Mouse (Mus musculus) thymus, postnatal 10 days (tissue): ENCODE results near the gene Frmpd1.

Experiments used
- DNase-seq, 2 experiments: peaks; one replicate each; pipeline ENCODE4 v3.0.0; 2021; ENCODE audit warnings: low spot score in 2 of 2

The Frmpd1 gene

DNA sequence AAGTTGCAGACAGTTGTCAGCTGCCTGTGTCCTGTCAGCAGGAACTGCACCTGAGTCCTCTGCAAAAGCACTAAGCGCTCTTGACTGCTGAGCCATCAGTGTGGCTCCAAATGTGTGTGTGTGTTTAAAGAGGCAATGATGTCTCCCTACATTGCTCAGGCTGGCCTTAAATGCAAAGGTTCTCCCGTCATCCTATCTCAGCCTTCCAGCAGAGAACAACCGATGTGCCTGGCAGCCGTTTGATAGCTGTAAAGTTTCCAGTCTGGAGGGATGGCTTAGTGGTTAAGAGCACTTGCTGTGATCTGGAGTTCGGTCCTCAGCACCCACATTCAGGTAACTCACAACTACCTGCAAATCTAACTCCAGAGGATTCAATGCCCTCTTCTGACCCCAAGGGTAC, 56.7 kb downstream of the Frmpd1 start:
- no peak for DNase-seq

DNA sequence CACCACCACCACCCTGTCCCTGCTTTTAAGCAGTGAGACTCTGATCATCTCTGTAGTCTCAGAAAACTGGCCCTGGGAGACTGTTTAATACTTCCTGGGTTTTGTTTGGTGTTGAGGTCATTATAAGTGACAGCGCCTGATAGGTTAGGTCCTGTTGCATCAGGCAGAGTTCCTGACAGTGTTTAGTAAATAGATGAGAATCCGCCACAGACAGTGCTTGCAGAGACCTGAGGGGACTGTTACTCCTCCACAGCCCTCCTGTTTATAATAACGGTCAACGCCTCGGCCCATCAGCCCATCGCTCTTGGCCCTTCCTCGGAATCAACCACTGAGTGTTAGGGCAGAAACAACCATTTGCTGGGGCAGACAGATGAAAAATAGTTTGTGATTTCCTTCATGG, 57.5 kb downstream of the Frmpd1 start:
- DNase-seq: no peak

DNA sequence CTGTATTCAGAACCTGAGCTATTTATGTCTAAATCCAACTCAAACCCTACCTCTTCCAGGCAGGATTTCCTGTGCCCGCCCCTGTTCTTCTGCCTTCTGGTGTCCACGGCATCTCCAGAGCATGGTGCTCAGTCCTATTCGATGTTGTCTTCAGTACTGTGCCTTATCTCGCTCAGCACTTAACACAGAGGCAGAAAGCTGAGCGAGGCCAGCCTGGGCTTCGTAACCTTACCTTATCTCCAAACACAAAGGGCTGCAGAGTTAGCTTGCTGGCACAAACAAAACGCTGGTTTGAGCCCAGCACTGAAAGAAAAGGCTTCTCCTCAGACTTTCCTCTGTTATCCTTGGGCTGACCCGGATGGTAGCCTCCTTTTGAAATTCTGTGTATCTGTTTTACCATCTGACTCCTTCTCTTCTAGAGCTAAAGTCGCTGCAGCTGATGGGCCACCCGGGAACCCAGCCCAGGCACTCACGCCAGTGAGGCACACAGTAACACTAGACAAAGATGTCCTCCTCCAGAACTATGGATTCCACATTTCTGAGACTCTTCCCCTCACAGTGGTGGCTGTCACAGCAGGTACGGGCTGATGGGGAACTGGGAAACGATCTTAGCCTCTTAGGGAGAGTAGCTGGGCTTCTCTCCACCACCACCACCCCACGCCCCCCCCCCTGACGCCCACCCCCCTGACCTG, 58.7 kb downstream of the Frmpd1 start:
- no peak for DNase-seq

DNA sequence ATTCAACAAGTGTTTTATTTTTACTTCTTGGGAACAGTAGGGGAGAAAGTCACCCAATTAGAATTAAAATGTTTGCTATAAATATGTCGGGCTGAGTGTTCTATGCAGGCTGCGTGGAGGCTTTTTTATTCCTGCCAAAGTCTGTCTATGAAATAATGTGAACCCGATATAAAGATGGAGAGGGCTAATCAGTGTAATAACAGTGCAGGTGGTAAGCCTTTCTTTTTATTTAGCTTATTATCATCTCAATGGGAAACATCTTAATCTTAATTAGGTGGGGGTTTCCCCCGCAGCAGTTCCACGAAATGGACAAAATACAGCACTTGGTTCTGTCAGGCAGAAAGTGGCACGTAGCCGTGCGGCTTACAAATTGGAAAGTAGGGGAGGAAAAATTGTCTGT, 66.6 kb downstream of the Frmpd1 start:
- no peak for DNase-seq

DNA sequence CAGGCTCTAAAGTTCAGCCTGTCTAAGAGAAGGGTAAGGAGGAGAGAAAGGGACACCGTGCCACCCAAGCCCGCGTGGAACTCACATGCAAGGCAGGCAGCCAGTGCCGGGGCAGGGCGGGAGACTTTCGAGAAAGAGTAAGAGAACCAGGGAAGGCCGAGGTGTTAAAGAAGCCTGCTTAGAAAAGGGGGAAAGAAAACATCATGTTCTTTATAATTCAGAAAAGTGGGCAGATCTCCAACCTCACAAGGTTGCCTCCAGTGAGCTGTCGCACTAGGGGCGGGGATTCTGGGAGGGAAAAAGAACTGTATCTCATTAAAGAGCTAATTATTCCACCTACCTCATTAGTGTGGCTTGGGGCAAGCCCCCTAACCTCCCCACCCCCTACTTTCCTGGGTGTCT, 68.2 kb downstream of the Frmpd1 start:
- DNase-seq: no peak

DNA sequence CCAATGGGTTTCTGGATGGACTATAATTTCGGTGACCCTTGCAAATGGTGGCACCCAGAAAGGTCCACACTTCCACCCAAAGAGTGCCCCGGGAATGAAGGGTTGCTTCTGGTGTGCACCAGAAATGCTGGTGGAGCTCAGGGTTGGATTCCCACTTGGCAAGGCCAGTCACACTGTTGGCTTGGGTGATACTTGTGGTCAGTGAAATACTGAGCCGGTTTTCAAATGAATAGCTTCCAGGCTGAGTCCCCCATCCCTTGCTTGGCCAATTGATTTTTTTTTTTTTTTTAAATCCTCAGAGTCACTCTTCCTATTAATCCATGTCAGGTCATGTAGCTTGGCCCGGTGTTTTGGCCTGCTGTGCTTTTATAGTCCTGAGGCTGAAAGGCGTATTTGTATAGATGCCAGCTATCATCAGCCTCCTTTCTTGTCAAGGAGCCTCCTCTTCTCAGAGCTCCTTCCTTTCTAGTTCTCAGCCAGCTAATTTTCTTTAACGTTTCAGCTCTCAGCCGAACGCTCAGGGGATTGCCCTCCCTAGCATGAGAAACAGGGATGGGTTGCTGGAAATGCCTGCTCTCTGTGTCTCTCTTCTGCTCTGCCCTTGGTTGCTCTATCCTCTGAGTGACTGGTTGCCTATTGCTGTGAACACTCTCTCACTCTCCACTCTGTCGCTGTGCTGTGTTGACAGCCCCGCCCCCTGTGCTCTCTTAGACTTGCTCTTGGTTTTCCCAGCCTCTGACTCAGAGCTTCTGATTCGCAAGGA, 69.3 kb downstream of the Frmpd1 start:
- no peak for DNase-seq

DNA sequence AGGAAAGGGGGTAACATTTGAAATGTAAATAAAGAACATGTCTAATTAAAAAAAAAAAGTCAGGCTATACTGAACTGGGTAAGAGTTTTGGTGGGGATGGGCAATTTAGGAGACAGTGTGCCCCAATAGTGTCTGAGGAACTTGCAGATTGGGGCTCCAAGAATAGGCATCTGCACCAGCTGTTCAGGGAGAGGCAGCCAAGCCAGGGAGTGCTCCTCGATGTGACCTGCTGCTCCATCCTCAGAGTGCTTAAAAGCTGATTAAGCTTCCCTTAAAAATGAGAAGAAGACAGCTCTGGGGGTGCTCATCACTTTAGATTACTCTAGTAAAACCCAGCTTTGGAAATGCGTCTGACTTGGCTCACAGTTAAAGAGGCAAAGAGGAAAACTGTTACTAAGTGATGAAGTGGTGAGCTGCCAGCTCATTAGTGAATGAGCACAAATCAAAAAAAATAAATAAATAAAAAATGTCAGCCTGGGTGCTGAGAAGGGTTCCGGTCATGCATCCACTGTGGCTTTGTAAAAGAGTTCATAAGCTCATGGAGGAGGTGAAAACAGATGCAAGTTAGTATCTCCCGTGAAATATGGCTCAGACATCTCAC, 74.7 kb downstream of the Frmpd1 start:
- no peak for DNase-seq

DNA sequence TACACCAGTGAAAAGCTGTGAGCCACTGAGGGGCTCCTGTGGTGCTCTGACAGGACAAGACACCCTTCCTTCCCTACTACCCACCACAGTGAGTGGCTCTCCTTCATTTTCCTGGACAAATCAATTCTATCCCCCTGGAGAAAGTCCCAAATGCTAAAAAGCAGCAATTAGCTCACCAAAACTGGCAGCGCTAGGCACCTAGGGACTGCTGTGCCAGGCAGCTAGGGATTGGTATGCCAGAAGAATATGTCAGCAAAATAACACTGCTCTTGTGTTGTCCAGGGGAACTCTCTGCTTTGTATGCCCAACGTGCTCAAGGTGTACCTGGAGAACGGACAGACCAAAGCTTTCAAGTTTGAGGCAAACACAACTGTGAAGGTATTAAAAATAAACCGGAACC, 76.9 kb downstream of the Frmpd1 start:
- no peak for DNase-seq

DNA sequence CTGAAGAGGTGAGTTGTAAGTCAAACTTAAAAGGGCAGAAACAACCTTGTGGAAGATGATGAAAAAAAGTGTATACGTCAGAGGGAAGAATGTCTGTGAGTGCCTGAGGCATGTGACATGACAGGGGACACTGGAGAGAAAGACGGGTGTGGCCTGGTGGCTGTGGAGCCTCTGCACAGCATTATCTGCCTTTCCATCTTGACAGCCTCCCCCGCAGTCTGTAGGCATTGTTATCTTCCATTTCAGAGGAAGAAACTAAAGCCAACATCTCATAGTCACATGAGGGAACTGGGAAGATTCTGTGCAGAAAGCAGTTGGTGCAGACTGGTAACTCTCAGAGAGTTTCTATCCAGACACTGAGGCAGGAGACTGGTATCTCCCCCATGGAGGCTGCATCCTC, 83.2 kb downstream of the Frmpd1 start:
- DNase-seq: no peak

DNA sequence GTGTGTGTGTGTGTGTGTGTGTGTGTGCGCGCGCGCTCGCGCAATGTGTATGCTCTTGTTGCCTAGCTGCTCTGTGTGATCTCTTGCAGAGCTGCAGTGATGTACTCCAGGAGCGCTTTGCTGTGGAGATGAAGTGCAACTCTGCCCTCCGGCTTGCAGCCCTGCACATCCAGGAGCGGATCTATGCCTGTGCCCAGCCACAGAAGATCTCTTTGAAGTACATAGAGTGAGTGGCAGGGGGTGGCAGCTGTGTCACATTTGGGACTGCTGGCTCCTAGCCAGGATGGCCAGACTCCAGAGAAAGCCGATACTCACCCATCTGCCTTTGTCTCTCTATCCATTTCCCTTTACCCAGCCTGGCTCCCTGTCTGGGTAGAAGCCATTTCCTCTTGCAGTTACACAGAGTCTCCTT, 86.4 kb downstream of the Frmpd1 start:
- no peak for DNase-seq

DNA sequence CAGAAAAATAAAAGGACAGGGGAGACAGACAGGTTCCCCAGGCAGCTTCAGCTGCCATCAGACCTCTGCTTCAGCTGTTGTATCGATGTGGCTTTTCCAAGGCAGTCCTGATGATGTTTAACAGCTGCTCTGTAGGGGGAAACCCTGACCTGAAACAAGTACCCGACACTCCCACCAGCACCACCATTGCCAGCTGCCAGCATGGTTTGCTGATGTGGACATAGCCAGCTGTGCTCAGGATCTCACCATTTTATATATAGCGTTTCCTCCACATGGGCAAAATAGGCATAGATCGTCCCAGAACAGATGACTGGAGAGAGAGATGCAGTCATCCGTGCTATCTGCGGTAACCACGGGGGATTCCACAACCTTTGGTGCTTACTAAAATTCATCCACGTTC, 91.1 kb downstream of the Frmpd1 start:
- DNase-seq: no peak

DNA sequence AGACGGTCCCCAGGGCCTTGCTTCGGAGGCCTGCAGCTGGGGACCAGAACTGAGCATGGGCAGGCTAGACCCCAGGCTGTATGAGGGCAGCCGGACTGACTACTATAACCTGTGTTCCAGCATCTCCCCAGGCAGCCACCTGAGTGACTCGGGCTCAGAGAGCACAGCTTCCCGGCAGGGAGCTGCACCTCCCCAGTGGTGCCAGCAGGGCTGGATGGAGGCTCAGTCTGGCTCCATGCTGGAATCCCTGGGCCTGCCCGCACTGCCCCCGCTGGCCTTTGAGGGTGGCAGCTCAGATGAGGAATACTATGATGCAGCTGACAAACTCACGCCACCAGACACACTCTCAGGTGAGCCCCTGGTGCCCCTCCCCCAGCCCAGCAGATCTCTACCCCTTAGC, 94.6 kb downstream of the Frmpd1 start:
- DNase-seq: no peak

DNA sequence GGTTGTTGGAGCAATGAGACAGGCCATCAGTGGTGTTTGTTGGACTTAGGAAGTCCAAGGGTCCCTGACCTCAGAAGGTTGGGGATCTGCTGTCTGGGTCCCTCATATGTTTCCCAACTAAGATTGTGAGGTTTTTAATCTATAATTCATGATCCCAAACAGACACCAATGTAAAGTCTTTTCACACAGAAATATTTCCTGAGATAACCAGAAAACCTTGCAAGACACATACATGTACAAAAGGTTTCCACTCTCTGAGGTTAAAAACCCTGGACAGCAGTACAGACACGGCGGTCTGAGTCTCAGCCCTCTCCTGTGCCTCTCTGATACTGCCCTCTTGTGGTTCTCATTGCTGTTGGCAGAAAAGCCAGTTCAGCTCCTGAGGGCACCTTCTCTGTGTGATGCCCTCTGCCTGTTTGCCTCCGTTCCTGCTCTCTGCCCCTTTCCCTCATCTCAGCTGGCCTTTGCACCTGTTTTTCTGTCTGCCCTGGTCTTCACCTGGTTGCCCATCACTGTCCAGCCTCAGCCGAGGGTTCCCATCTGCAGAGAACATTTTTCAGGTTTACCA, 95.4 kb downstream of the Frmpd1 start:
- peak; percentile 25 to 66 for DNase-seq

DNA sequence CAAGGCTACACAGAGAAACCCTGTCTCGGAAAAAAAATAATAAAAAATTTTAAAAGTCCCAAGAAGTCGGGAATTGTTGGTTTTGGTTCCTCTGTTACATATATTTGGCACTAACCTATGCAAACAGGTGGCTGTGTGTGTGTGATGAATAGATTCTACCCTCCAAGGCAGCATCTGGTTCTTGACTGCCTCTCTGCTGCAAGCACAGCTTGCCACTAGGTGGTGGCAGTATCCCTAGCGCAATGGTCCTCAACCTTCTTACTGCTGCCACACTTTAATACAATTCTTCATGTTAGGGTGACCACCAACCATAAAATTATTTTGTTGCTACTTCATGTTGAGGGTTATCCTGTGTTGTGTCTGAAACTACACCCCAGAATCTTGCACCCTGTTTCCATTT, 101.6 kb downstream of the Frmpd1 start:
- no peak for DNase-seq

DNA sequence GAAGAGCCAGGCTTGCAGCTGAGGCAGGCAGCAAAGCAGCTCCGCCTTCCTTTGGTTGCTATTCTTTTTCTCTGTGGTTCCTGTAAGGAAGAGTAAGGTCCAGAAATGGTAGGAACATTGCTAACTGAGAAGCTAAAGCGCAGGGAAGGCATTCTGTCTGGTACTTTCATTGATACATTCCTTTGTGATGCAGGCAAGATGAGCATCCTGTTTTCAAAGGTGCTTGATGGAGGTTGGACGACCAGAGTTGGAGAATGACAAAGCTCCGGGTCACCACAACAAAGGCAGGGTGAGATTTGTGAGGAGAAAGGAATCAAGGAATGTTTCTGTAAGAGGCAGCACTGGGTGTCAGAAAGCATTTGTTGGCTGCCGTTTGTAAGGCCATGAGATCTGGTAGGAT, 103.2 kb downstream of the Frmpd1 start:
- no peak for DNase-seq

DNA sequence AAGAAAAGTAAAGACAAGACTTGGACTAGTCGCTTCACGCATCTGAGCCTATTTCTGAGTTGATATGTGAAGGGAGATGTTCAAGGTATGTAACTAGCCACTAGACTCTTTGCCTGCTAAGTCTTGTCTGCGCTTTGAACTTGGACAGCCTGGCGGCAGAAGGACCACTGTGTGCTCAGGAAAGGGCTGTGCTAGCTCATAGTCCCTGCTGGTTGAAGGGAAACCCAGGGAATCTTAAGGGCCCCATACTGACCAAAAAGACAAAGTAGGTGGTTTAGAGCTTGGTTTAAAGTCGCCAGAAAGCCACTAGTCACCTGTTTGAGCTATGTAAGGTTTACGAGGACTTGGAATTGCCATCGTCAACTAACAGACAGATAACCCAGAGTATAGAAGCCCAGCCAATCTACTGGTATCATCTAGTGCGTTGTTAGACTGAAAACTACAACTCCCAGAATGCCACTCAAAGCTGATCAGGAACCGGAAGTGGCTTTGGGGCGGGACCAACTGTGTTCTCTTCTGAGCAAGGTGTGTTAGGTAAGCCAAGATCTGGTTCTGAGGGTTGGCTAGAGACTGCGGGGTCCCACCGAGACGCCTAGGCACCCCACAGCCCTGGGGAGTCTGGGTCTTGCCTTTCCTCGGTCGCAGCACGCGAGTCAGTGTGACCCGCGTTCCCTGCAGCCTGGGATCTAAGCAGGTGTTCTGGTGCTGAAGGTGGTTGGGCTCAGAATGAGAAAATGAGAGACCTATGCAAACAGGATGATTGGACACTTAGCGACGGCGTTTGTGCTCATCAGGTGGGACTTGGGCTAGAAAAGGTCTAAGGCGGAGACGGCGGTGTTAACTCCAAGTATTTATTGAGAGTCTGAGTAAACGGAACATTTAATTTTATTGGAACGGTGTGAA, 112.2 kb downstream of the Frmpd1 start, which contains the start of gene Trmt10b:
TSS of gene Trmt10b (plus strand) at position 466 of the 903 bp plus-strand sequence.
- DNase-seq: peak; percentile 58 to 80

DNA sequence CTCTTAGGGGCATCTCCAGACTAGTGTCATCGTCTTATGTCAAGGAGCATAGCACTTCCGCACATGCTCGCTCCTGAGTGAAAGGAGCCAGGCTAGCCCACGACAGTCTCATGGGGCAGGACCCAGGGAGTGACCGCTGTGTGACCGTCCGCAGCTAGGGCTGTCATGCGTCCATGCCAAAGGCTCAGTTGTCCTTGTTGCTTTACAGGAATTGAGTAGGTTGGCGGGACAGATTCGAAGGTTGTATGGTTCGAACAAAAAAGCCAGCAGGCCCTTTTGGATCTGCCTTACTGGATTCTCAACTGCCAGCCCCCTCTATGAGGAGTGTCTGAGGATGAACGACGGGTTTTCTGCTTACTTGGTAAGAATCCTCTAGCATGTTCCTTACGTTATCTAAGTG, 120.9 kb downstream of the Frmpd1 start:
- no peak for DNase-seq

DNA sequence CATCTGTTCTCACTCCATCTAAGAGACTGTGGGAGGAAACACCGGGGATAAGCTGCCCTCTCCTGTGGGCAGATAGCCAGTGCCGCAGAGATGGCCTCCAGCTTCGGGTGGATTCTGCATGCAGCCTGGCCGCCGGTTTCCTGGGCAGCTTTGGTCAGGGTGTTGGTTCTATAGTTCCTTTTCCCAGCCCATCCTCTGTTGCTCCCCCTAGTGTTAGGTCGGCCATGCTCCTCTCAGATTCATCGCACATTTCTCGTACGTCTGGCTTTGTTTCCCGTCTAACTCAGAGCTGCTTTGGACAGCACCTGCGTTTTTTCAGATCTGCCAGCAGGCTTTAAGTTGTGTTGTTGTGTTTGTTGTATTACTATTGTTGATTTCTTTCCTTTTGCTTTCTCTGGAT, 123.4 kb downstream of the Frmpd1 start:
- no peak for DNase-seq

DNA sequence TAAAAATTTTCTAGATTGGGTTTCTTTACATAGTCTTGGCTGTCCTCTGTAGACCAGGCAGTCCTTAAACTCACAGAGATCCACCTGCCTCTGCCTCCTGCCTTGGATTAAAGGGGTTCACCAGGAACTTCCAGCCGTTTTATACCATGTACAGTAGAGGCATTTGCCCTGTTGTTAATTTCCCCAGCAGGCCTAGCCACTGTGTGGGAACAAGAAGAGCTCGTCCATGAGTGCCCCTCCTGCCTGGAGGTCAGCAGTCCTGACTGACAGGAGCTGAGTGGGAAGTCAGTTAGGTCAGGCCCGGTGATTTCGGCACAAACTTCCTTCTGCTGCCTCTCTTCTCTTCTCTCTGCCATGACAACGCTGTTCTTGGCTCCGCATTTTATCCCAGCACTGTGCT, 123.9 kb downstream of the Frmpd1 start:
- DNase-seq: no peak

DNA sequence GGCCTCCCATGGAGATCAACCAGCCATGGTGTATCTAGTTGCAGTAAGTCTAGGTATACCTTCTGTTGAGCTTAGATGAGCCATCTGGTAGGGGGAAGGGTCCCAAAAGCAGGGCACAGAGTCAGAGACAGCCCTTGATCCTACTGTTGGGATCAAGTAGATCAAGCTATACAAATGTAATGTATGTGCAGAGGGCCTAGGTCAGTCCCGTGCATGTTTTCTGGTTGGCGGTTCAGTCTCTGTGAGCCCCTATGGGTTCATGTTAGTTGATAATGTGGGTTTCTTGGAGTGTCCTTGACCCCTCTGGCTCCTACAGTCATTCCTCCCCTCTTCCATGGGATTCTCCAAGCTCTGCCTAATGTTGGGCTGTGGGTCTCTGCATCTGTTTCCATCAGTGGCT, 126.4 kb downstream of the Frmpd1 start:
- no peak for DNase-seq

DNA sequence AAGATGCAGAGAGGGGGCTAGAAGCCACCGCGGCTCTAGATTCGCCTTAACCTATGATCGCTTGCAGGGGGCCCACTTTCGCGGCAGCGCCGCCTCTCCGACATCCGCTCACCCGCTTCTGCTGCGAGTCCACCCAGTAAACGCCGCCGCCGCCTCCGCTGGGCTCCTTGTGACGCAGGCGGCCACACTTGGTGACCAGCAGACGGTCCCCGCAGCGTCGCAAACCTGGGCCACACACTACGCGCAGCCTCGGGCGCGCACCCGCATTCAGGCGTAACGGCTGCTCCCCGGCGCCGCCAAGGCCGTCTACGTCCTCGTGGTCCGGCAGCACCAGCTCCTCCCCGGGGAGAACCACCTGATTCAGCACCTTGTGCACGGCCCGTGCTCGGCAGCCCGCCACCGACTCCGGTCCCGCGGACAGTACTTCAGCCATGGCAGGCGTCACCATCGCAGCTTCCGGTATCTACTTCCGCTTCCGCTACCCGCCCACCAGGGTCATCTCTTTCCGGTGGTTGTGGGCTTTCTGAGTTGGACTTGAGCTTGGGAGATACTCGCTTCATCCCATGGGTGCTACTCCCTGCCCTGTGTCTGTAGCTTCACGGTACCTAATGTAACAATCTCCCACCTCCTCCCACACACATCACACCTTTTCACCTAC, 135.6 kb downstream of the Frmpd1 start:
- DNase-seq: peak; percentile 69 to 70
